Mouse (Mus musculus) kidney, embryonic 16.5 days (tissue): Measurements from ENCODE around the gene Rab43. TPM values are rescaled to one million over a fixed set of nuclear protein-coding genes. Genes with fewer than 3 reads are reported as not detected.
"Not testable (repeated sequence)": the region's sequence is repeated elsewhere in the genome, so short reads cannot be mapped to it uniquely, and the experiment has no call there.

Experiments used
- ATAC-seq: fragments of 200-750 bp; cut with Nextera tagmentation; 2 replicates; pipeline ENCODE4 v1.8.0; 2017; ENCODE audit warnings: moderate TSS enrichment; ENCODE audit not compliant: low FRiP score, low TSS enrichment
- H3K27ac ChIP-seq: fragments of 300-500 bp; sonication (generic); 2 replicates; pipeline ENCODE4 v1.5.1; 2014; ENCODE audit warnings: low read length
- H3K27me3 ChIP-seq: fragments of 300-500 bp; sonication (generic); 2 replicates; pipeline ENCODE4 v1.6.1; 2014; ENCODE audit warnings: low read length, control low read depth, mixed read lengths; ENCODE audit not compliant: insufficient read depth
- H3K36me3 ChIP-seq: fragments of 300-500 bp; sonication (generic); 2 replicates; pipeline ENCODE4 v1.6.1; 2014; ENCODE audit warnings: low read length, control low read depth, mixed read lengths; ENCODE audit not compliant: insufficient read depth
- H3K4me1 ChIP-seq: fragments of 300-500 bp; sonication (generic); 2 replicates; pipeline ENCODE4 v1.6.1; 2014; ENCODE audit warnings: low read length, control low read depth, mixed read lengths; ENCODE audit not compliant: insufficient read depth
- H3K4me2 ChIP-seq: fragments of 300-500 bp; sonication (generic); replicated peaks from 2 replicates; pipeline ENCODE4 v1.6.1; 2014; ENCODE audit warnings: low read depth, low read length
- H3K4me3 ChIP-seq: fragments of 300-500 bp; sonication (generic); 2 replicates; pipeline ENCODE4 v1.5.1; 2014; ENCODE audit warnings: mild to moderate bottlenecking, low read length
- H3K9ac ChIP-seq: fragments of 300-500 bp; sonication (generic); replicated peaks from 2 replicates; pipeline ENCODE4 v1.6.1; 2014; ENCODE audit warnings: low read length
- H3K9me3 ChIP-seq: fragments of 300-500 bp; sonication (generic); 2 replicates; pipeline ENCODE4 v1.6.1; 2016; ENCODE audit warnings: low read length, control low read depth
- WGBS: fragments of 180-500 bp; shearing (Covaris S2); extraction: QIAGEN DNeasy Blood & Tissue Kit; methylation state at CpG from one replicate; pipeline ENCODE4 v1.1.7; 2014; 5-methylcytosine and 5-hydroxymethylcytosine counted together
- polyA plus RNA-seq: library from polyadenylated mRNA; unstranded; fragments of >200 nt; fragmentation: Nextera tagmentation; extraction: Ambion mirVana; gene quantifications from 2 replicates; pipeline ENCODE4 v1.2.1, GENCODE M21; 2015

Rab43 gene
- polyA plus RNA-seq, 1 experiment from 2014 or later: 14.7 TPM

GRCm38 (mm10) chr6:87777842-87778241, 34.1 kb downstream of the Rab43 start, which contains the start of gene Gp9:
Gene Gp9, plus strand, starts transcription at chr6:87778072.
- 73% methylated on average over 2 of the region's 2 CpGs for WGBS
- no peak within 1 kb of the TSS for H3K27ac ChIP-seq
- no peaks in the 10 kb centered on the region for H3K27me3 ChIP-seq
- H3K9me3 ChIP-seq: no peaks in the 10 kb centered on the region
- H3K4me1 ChIP-seq: no peaks in the 10 kb centered on the region
- no peaks in the 10 kb centered on the region for H3K36me3 ChIP-seq
- no peak within 1 kb of the TSS for H3K9ac ChIP-seq
- no peak within 1 kb of the TSS for H3K4me2 ChIP-seq
- H3K4me3 ChIP-seq: no peak within 1 kb of the TSS
- ATAC-seq: no peak

DNA sequence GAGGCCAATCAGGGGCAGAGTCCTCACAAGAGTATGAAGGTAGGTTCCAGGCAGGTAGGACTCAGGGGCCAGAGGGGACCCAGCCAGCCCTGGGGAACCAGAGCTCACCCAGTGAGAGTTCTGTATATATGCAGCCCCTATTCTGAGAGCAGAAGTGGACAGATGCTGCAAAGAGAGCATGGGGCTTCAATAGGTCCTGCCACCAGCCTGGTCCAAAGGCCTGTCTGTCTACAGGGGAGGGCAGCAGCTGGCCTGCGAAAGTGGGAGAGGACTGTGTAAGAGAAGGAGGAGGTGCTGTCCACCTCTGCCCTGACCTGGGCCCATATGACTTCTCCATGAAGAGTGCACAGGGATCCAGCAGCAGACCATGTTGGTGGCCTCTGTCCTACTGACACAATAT, 35.3 kb downstream of the Rab43 start:
- Histone ChIP-seq H3K9me3 (no peaks in the 10 kb centered on the region), H3K9ac (no peak overlapping the region)
- 53% methylated on average over 1 of the region's 1 CpGs for WGBS

GRCm38 (mm10) chr6:87775588-87776245, 36.2 kb downstream of the Rab43 start:
- no peak overlapping the region for H3K4me3 ChIP-seq
- no peaks in the 10 kb centered on the region for H3K36me3 ChIP-seq
- no peaks in the 10 kb centered on the region for H3K9me3 ChIP-seq
- no peak overlapping the region for H3K4me2 ChIP-seq
- no peaks in the 10 kb centered on the region for H3K4me1 ChIP-seq
- no peak for ATAC-seq
- no peaks in the 10 kb centered on the region for H3K27me3 ChIP-seq
- 67% methylated on average over 3 of the region's 3 CpGs for WGBS
- no peak overlapping the region for H3K9ac ChIP-seq
- no peak overlapping the region for H3K27ac ChIP-seq

More for the DNA sequence above, 35.3 kb downstream of the Rab43 start:
- H3K4me2 ChIP-seq: no peak overlapping the region
- no peak overlapping the region for H3K4me3 ChIP-seq
- no peaks in the 10 kb centered on the region for H3K27me3 ChIP-seq
- ATAC-seq: 0 out of 2 replicates have a peak, but pooled peaks have one; percentile 11
- H3K27ac ChIP-seq: no peak overlapping the region
- no peaks in the 10 kb centered on the region for H3K4me1 ChIP-seq
- no peaks in the 10 kb centered on the region for H3K36me3 ChIP-seq

GRCm38 (mm10) chr6:87774909-87775308, 37.1 kb downstream of the Rab43 start:
- Histone ChIP-seq H3K27me3 (no peaks in the 10 kb centered on the region), H3K9ac (no peak overlapping the region), H3K4me1 (no peaks in the 10 kb centered on the region), H3K27ac (no peak overlapping the region), H3K36me3 (no peaks in the 10 kb centered on the region), H3K4me3 (no peak overlapping the region), H3K9me3 (no peaks in the 10 kb centered on the region), H3K4me2 (no peak overlapping the region)
- 79% methylated on average over 9 of the region's 9 CpGs for WGBS
- no peak for ATAC-seq

- no peaks in the 10 kb centered on the region for H3K27me3 ChIP-seq
- no peaks in the 10 kb centered on the region for H3K36me3 ChIP-seq
- no peak overlapping the region for H3K27ac ChIP-seq
- H3K9ac ChIP-seq: no peak overlapping the region
- no peak for ATAC-seq
- H3K4me3 ChIP-seq: no peak overlapping the region
- 50% methylated on average over 1 of the region's 1 CpGs for WGBS
- H3K4me2 ChIP-seq: no peak overlapping the region
- H3K9me3 ChIP-seq: no peaks in the 10 kb centered on the region
- H3K4me1 ChIP-seq: no peaks in the 10 kb centered on the region
Observed at GRCm38 (mm10) chr6:87774466-87774865, 37.5 kb downstream of the Rab43 start.

DNA sequence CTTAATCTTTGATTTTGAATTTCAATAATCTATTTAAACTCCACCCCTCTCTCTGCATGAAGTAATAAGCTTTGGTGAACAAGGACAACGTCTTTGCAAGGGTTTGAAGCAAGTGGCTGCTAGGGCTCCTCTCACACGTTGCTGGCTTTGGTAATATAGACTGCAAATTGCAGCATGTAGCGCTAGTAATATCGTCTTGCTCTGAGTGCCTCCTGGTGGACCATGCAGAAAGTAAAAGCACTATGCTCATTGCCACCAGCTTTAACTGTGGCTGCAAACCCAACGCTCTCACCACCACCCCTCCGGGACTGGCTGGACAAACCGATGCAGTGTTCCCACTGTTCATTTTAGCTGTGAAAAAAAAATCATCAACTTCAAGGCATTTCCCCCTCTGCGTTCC, 41.3 kb downstream of the Rab43 start:
- Histone ChIP-seq H3K27ac (no peak overlapping the region), H3K4me1 (no peaks in the 10 kb centered on the region), H3K9ac (no peak overlapping the region), H3K9me3 (0 out of 2 replicates have a peak, but pooled peaks cover 2% of the 10 kb centered on the region), H3K4me2 (no peak overlapping the region), H3K36me3 (no peaks in the 10 kb centered on the region), H3K4me3 (no peak overlapping the region), H3K27me3 (no peaks in the 10 kb centered on the region)
- ATAC-seq: no peak
- WGBS: 56% methylated on average over 8 of the region's 8 CpGs

DNA sequence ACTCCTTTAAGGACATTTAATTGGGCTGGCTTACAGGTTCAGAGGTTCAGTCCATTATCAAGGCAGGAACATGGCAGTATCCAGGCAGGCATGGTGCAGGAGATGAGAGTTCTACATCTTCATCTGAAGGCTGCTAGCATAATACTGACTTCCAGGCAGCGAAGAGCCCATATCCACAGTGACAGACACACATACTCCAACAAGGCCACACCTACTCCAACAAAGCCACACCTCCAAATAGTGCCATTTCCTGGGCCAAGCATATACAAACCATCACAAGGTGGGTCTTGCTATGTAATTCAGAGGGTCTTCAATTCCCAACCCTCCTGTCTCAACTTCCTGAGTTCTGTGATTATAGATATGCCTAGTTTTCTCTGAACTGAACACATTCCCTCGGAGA, 47.7 kb downstream of the Rab43 start:
- H3K9ac ChIP-seq, H3K9me3 ChIP-seq, H3K4me3 ChIP-seq, H3K27me3 ChIP-seq, H3K27ac ChIP-seq, H3K36me3 ChIP-seq, H3K4me1 ChIP-seq, H3K4me2 ChIP-seq, ATAC-seq: not testable (repeated sequence)
- WGBS: 98% methylated on average over 2 of the region's 2 CpGs

DNA sequence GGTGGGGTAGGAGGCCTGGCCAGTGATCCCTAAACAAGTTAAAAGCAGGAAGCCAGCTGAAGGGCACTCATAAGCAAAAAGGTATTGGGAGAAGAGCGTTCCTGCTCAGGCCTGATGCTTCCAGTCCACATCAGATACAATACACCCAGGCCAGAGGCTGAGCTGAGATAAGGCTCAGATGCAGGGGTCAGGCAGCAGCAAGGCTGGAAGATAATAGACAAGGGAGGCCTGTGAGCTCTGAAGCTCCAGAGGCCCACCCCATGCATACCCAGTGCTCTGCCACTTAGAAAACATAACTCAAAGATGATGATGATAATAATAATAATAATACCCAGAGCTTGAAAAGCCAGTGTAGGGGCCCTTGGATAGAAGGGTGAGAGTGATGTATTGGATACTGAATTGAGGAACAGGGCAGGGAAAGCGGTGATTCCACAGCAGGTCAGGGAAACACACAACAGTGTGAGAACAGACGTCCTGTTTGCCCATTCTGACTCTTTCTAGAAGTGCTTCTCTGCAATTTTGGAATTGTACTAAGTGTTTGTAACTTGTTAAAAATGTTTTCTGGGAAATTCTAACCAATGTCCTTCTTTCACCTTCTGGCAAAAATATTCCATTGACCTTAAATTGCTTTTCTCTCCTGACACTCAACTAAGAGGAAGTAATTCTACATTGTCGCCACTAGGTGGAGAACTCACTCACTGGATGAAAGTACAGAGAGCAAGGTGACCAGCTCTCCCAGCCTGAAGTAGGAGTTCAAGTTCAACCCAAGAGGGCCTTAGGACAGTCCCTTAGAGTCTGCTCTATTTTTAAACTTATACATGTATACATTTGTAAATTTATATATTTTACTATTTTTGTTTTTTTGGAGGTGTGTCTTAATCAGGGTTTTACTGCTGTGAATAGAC, 48.3 kb downstream of the Rab43 start:
- no peaks in the 10 kb centered on the region for H3K4me1 ChIP-seq
- no peak overlapping the region for H3K4me3 ChIP-seq
- no peak for ATAC-seq
- no peaks in the 10 kb centered on the region for H3K36me3 ChIP-seq
- WGBS: 70% methylated on average over 4 of the region's 4 CpGs
- no peak overlapping the region for H3K9ac ChIP-seq
- H3K4me2 ChIP-seq: no peak overlapping the region
- H3K9me3 ChIP-seq: 0 out of 2 replicates have a peak, but pooled peaks cover 2% of the 10 kb centered on the region
- H3K27me3 ChIP-seq: no peaks in the 10 kb centered on the region
- H3K27ac ChIP-seq: no peak overlapping the region

GRCm38 (mm10) chr6:87762161-87762560, 49.8 kb downstream of the Rab43 start:
- no peak overlapping the region for H3K4me3 ChIP-seq
- H3K36me3 ChIP-seq: no peaks in the 10 kb centered on the region
- ATAC-seq: no peak
- H3K4me1 ChIP-seq: no peaks in the 10 kb centered on the region
- no peaks in the 10 kb centered on the region for H3K9me3 ChIP-seq
- WGBS: 85% methylated on average over 5 of the region's 5 CpGs
- no peak overlapping the region for H3K9ac ChIP-seq
- H3K27ac ChIP-seq: no peak overlapping the region
- no peak overlapping the region for H3K4me2 ChIP-seq
- no peaks in the 10 kb centered on the region for H3K27me3 ChIP-seq

DNA sequence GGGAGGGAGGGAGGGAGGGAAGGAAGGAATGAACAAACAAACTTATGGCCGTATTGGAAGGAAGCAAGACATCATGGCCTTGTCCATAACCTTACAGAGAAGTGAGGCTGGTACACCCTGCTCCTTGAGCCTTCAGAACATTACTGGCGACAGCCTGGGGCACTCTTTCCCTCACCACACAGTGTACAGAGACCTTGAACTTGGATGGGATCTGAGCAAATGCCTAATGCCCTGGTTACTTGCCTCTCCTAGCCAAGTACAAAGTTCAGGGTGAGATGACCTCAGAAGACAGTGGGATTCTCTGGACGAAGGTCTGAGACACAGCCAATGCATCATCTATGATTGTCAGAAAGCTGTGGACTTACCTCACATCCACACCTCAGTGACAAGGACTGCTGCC, 52.1 kb downstream of the Rab43 start:
- no peaks in the 10 kb centered on the region for H3K36me3 ChIP-seq
- 49% methylated on average over 3 of the region's 3 CpGs for WGBS
- H3K27me3 ChIP-seq: no peaks in the 10 kb centered on the region
- H3K9ac ChIP-seq: no peak overlapping the region
- ATAC-seq: no peak
- H3K27ac ChIP-seq: peak overlapping the region; percentile 2; the same call in 1 of the 2 replicates
- no peak overlapping the region for H3K4me2 ChIP-seq
- no peaks in the 10 kb centered on the region for H3K4me1 ChIP-seq
- H3K4me3 ChIP-seq: no peak overlapping the region
- no peaks in the 10 kb centered on the region for H3K9me3 ChIP-seq
